Mouse (Mus musculus): ENCODE measurements around the gene Bpifb2.
"Not testable (repeated sequence)": the region's sequence is repeated elsewhere in the genome, so short reads cannot be mapped to it uniquely, and the experiment has no call there.

The Bpifb2 gene

GRCm38 (mm10) chr2:153874745-153875144 is at the start of gene Bpifb2:
Gene Bpifb2, plus strand, starts transcription at chr2:153875045.
- DNase-seq, result no peak

GRCm38 (mm10) chr2:153825900-153826299 is 48.9 kb upstream of the Bpifb2 start:
- not testable (repeated sequence) for DNase-seq

- peak; percentile 92 for DNase-seq
Observed at GRCm38 (mm10) chr2:153827171-153827830, 47.5 kb upstream of the Bpifb2 start.

- DNase-seq, result no peak
Observed at GRCm38 (mm10) chr2:153828704-153829103, 46.1 kb upstream of the Bpifb2 start.

- DNase-seq, result no peak
Observed at GRCm38 (mm10) chr2:153833291-153833690, 41.6 kb upstream of the Bpifb2 start.

- peak; percentile 63 for DNase-seq
Observed at GRCm38 (mm10) chr2:153842854-153843253, 32.0 kb upstream of the Bpifb2 start.

- DNase-seq, result no peak
Observed at GRCm38 (mm10) chr2:153848389-153848788, 26.5 kb upstream of the Bpifb2 start.

GRCm38 (mm10) chr2:153850351-153851029 is 24.4 kb upstream of the Bpifb2 start:
- DNase-seq, result no peak

GRCm38 (mm10) chr2:153851030-153851360 is 23.9 kb upstream of the Bpifb2 start:
- DNase-seq, result peak; percentile 81

- DNase-seq, result peak; percentile 25
Observed at GRCm38 (mm10) chr2:153853544-153853943, 21.3 kb upstream of the Bpifb2 start.

GRCm38 (mm10) chr2:153859581-153859980 is 15.3 kb upstream of the Bpifb2 start:
- DNase-seq, result peak; percentile 93

GRCm38 (mm10) chr2:153860315-153860714 is 14.5 kb upstream of the Bpifb2 start:
- no peak for DNase-seq

GRCm38 (mm10) chr2:153860715-153861114 is 14.1 kb upstream of the Bpifb2 start:
- DNase-seq, result peak; percentile 45

GRCm38 (mm10) chr2:153861960-153862359 is 12.9 kb upstream of the Bpifb2 start:
- no peak for DNase-seq

- no peak for DNase-seq
Observed at GRCm38 (mm10) chr2:153870984-153871383, 3.9 kb upstream of the Bpifb2 start, which contains the start of gene Sun5. Gene Sun5, minus strand, starts transcription at chr2:153871084.

GRCm38 (mm10) chr2:153899111-153899510 is 24.3 kb downstream of the Bpifb2 start:
- peak; percentile 58 for DNase-seq

GRCm38 (mm10) chr2:153900088-153900487 is 25.2 kb downstream of the Bpifb2 start, which contains the start of gene Bpifb6:
Gene Bpifb6, plus strand, starts transcription at chr2:153900388.
- no peak for DNase-seq

- peak; percentile 86 for DNase-seq
Observed at GRCm38 (mm10) chr2:153902726-153903125, 27.9 kb downstream of the Bpifb2 start.

- no peak for DNase-seq
Observed at GRCm38 (mm10) chr2:153906626-153907025, 31.8 kb downstream of the Bpifb2 start.

GRCm38 (mm10) chr2:153914151-153914550 is 39.3 kb downstream of the Bpifb2 start:
- no peak for DNase-seq

- DNase-seq, result no peak
Observed at GRCm38 (mm10) chr2:153917930-153918329, 43.1 kb downstream of the Bpifb2 start, which contains the start of gene Bpifb3. Gene Bpifb3, plus strand, starts transcription at chr2:153918230.

GRCm38 (mm10) chr2:153921246-153921645 is 46.4 kb downstream of the Bpifb2 start:
- no peak for DNase-seq

- peak; percentile 69 for DNase-seq
Observed at GRCm38 (mm10) chr2:153929871-153930413, 55.1 kb downstream of the Bpifb2 start.

- DNase-seq, result no peak
Observed at GRCm38 (mm10) chr2:153931125-153931524, 56.3 kb downstream of the Bpifb2 start.
